Comparison of ENCODE assay signal across 8 mouse cellular contexts in the genomic region with DNA sequence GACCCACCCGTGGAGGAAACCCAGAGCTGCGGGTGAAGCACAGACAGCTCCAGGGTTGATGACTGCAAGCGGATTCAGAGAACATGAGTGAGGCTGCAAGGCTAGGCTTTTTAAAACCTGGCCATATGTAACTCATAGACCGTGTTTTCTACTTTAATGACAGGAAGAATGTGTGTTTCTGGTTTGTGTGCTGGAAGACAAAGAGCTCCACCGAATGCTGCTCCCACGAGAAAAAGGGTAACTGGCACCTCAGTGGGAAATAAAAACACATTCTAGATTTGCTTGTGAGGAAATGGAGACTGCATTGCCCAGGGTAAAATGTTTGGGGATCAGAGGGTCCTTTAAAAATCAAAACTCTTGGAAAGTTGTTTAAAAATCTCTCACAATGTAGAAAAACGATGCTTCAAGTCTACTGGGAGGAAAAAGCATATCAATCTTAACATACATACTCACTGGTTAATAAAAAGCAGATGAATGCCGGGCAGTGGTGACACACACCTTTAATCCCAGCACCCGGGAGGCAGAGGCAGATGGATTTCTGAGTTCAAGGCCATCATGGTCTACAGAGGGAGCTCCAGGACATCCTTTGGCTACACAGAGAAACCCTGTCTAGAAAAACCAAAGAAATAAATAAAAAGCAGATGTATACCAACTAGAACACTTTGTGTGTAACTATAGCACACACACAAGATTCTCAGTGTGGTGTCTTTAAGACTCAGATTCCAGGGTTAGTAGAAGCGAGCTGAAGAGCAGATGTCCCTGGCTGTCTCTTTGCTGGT. TPM values are rescaled to one million over a fixed set of nuclear protein-coding genes. Genes with fewer than 3 reads are reported as not detected.
DNase-seq lines count a peak whose midpoint lies in the region; ATAC-seq lines count a peak whose summit lies in the region.

No protein-coding gene starts in this region.

- intact Hi-C loops in left cerebral cortex, postnatal 25 days (cut with DNase I) = no loop called here

- peak overlapping the region; percentile 79 for H3K4me2 ChIP-seq in heart, embryonic 14.5 days (ENCODE audit: low read length)
- peak overlapping the region; percentile 70 for H3K4me2 ChIP-seq in liver, embryonic 11.5 days

- no peaks in the 10 kb centered on the region for H3K9me3 ChIP-seq in heart, embryonic 14.5 days (ENCODE audit: control insufficient read depth, low read length)
- no peaks in the 10 kb centered on the region for H3K9me3 ChIP-seq in liver, embryonic 11.5 days (ENCODE audit: control insufficient read depth, low read length)

- no peaks in the 10 kb centered on the region for H3K27me3 ChIP-seq in heart, embryonic 14.5 days (ENCODE audit: control insufficient read depth, insufficient read depth, low read length)
- no peaks in the 10 kb centered on the region for H3K27me3 ChIP-seq in liver, embryonic 11.5 days (replicated peaks; ENCODE audit: control insufficient read depth, insufficient read depth, low read length)

- ATAC-seq in heart, embryonic 14.5 days (ENCODE audit: insufficient number of reproducible peaks, insufficient read depth, low FRiP score, low read depth) = no peak
- ATAC-seq in liver, embryonic 11.5 days (replicated peaks; ENCODE audit: low FRiP score) = no peak

- 8% methylated on average over 10 of the region's 10 CpGs for WGBS in heart, embryonic 14.5 days
- 7% methylated on average over 10 of the region's 10 CpGs for WGBS in liver, embryonic 11.5 days

- peak overlapping the region; percentile 71 to 86 for H3K27ac ChIP-seq in heart, embryonic 14.5 days (replicated peaks in 1 of 2; ENCODE audit: control insufficient read depth in 1 of 2, insufficient read depth in 1 of 2, low read depth in 2 of 2, low read length in 2 of 2)
- H3K27ac ChIP-seq in liver, embryonic 11.5 days (ENCODE audit: low read depth, low read length) = peak overlapping the region; percentile 77

- DNase-seq in kidney, adult 9 months = peak; percentile 28
- no peak for DNase-seq in kidney, adult 18-20 months
- peak; percentile 11 for DNase-seq in T-cell, adult 2 months (ENCODE audit: low spot score)
- DNase-seq in liver, embryonic 11.5 days (ENCODE audit: low spot score) = no peak
- DNase-seq in thymus, postnatal 0 days (ENCODE audit: low spot score) = peak; percentile 13
- no peak for DNase-seq in left cerebral cortex, postnatal 25 days (ENCODE audit: low spot score in 2 of 2)
- no peak for DNase-seq in left cerebral cortex, adult 11 months (ENCODE audit: low spot score)

- H3K4me1 ChIP-seq in heart, embryonic 14.5 days (ENCODE audit: control insufficient read depth in 2 of 2, insufficient read depth in 2 of 2, low read length in 2 of 2) = peaks cover 3 to 13% of the 10 kb centered on the region in 2 experiments; a peak in 3 of 4 replicates
- H3K4me1 ChIP-seq in liver, embryonic 11.5 days (replicated peaks; ENCODE audit: control insufficient read depth, insufficient read depth, low read length) = no peaks in the 10 kb centered on the region; the same call in none of the 2 replicates

- peak overlapping the region; percentile 90 for H3K9ac ChIP-seq in heart, embryonic 14.5 days (ENCODE audit: low read length)
- H3K9ac ChIP-seq in liver, embryonic 11.5 days (ENCODE audit: low read depth, low read length) = peak overlapping the region; percentile 87

- H3K36me3 ChIP-seq in heart, embryonic 14.5 days (ENCODE audit: control insufficient read depth, insufficient read depth, low read length) = peaks cover 46% of the 10 kb centered on the region
- no peaks in the 10 kb centered on the region for H3K36me3 ChIP-seq in liver, embryonic 11.5 days (ENCODE audit: control insufficient read depth, insufficient read depth, low read length)

- H3K4me3 ChIP-seq in heart, embryonic 14.5 days (ENCODE audit: control insufficient read depth in 1 of 2, insufficient read depth in 1 of 2, low read depth in 1 of 2, low read length in 2 of 2) = peak overlapping the region; percentile 73 to 78
- peak overlapping the region; percentile 83 for H3K4me3 ChIP-seq in liver, embryonic 11.5 days (ENCODE audit: low read depth, low read length)

RNA-seq across cellular contexts. Expression of a gene that starts 0.6 kb away (rescaled TPM):
- 64.5 and 66.8 TPM in 2 replicates for polyA plus RNA-seq in heart, embryonic 14.5 days (2014; fragmentation: Nextera tagmentation; extraction: Ambion mirVana)
- 127 and 132 TPM in 2 replicates for polyA plus RNA-seq in liver, embryonic 11.5 days (2014; fragmentation: Nextera tagmentation; extraction: Ambion mirVana)
- 98.4 and 99.3 TPM in 2 replicates for polyA plus RNA-seq in thymus, postnatal 0 days (2015; fragmentation: Nextera tagmentation; extraction: Ambion mirVana)
- total RNA-seq in left cerebral cortex, postnatal 25 days (2021) = 10 to 100 TPM; 16.8 to 17.4 TPM

Comparison
In these comparisons a context has a peak if more than half of its experiments do, and no peak if none do; other contexts are left out.
1. DNase-seq: peak in kidney, adult 9 months (single experiment), T-cell, adult 2 months (single experiment) and thymus, postnatal 0 days (single experiment); none in kidney, adult 18-20 months (single experiment), liver, embryonic 11.5 days (single experiment), left cerebral cortex, postnatal 25 days (0 of 2) and left cerebral cortex, adult 11 months (single experiment).